Mouse (Mus musculus): ENCODE results near the gene Gm20388. TPM values are rescaled to one million over a fixed set of nuclear protein-coding genes. Genes with fewer than 3 reads are reported as not detected.

Gm20388 gene
- total RNA-seq, 1 experiment, result 27.0 TPM

- H3K27ac ChIP-seq (ENCODE audit: insufficient read depth, low read depth, low read length, poor library complexity, severe bottlenecking), result no peak overlapping the region
- DNase-seq (ENCODE audit: low read depth, low spot score), result no peak
- in situ Hi-C loops (cut with MboI; ENCODE audit: low sequenced_read_pairs in 2 of 2, unreplicated experiment in 2 of 2), result no loop called here
Measured at GRCm38 (mm10) chr8:121398724-121399123, 1488.1 kb downstream of the Gm20388 start.

GRCm38 (mm10) chr8:121399173-121399572, 1488.5 kb downstream of the Gm20388 start:
- Histone ChIP-seq H3K9me3 (ENCODE audit: control insufficient read depth, insufficient read depth, low read depth, low read length) (no peaks in the 10 kb centered on the region), H3K9ac (ENCODE audit: insufficient read depth, low read depth, low read length, poor library complexity, severe bottlenecking) (no peak overlapping the region), H3K27ac (ENCODE audit: insufficient read depth, low read depth, low read length, poor library complexity, severe bottlenecking) (no peak overlapping the region), H3K4me1 (ENCODE audit: control insufficient read depth in 2 of 2, insufficient read depth in 2 of 2, low read length in 2 of 2, poor library complexity in 1 of 2) (no peaks in the 10 kb centered on the region), H3K36me3 (ENCODE audit: control insufficient read depth, insufficient read depth, low read length, poor library complexity, severe bottlenecking) (no peaks in the 10 kb centered on the region), H3K4me3 (ENCODE audit: insufficient read depth in 1 of 2, low read depth in 1 of 2, low read length in 2 of 2, poor library complexity in 1 of 2, severe bottlenecking in 1 of 2) (no peak overlapping the region)
- in situ Hi-C loops (cut with MboI; ENCODE audit: low sequenced_read_pairs in 2 of 2, unreplicated experiment in 2 of 2), result no loop called here
- DNase-seq (ENCODE audit: low read depth, low spot score), result no peak
- TF ChIP-seq CHD2 (IDR thresholded peaks at IDR 0.05; ENCODE audit: low read depth, low read length), result no peak
- TF ChIP-seq MAFK (IDR thresholded peaks at IDR 0.05; ENCODE audit: insufficient read depth, low read depth, low read length), result no peak
- no peak for TF ChIP-seq ZC3H11A (IDR thresholded peaks at IDR 0.05; ENCODE audit: borderline replicate concordance, low read depth, low read length)
- TF ChIP-seq ZNF384 (IDR thresholded peaks at IDR 0.05; ENCODE audit: low read depth, low read length), result no peak
- TF ChIP-seq HCFC1 (IDR thresholded peaks at IDR 0.05; ENCODE audit: borderline replicate concordance, insufficient read depth, low read length), result no peak

More at GRCm38 (mm10) chr8:121398724-121399123, 1488.1 kb downstream of the Gm20388 start:
- no peak for TF ChIP-seq MAFK (IDR thresholded peaks at IDR 0.05; ENCODE audit: insufficient read depth, low read depth, low read length)
- TF ChIP-seq ZNF384 (IDR thresholded peaks at IDR 0.05; ENCODE audit: low read depth, low read length), result no peak
- no peak for TF ChIP-seq ZC3H11A (IDR thresholded peaks at IDR 0.05; ENCODE audit: borderline replicate concordance, low read depth, low read length)
- no peak for TF ChIP-seq HCFC1 (IDR thresholded peaks at IDR 0.05; ENCODE audit: borderline replicate concordance, insufficient read depth, low read length)
- no peak for TF ChIP-seq CHD2 (IDR thresholded peaks at IDR 0.05; ENCODE audit: low read depth, low read length)
- Histone ChIP-seq H3K9me3 (ENCODE audit: control insufficient read depth, insufficient read depth, low read depth, low read length) (no peaks in the 10 kb centered on the region), H3K4me1 (ENCODE audit: control insufficient read depth in 2 of 2, insufficient read depth in 2 of 2, low read length in 2 of 2, poor library complexity in 1 of 2) (no peaks in the 10 kb centered on the region), H3K4me3 (ENCODE audit: insufficient read depth in 1 of 2, low read depth in 1 of 2, low read length in 2 of 2, poor library complexity in 1 of 2, severe bottlenecking in 1 of 2) (no peak overlapping the region), H3K9ac (ENCODE audit: insufficient read depth, low read depth, low read length, poor library complexity, severe bottlenecking) (no peak overlapping the region), H3K36me3 (ENCODE audit: control insufficient read depth, insufficient read depth, low read length, poor library complexity, severe bottlenecking) (no peaks in the 10 kb centered on the region)

- no peak for DNase-seq (ENCODE audit: low read depth, low spot score)
- in situ Hi-C loops (cut with MboI; ENCODE audit: low sequenced_read_pairs in 2 of 2, unreplicated experiment in 2 of 2), result no loop called here
- Histone ChIP-seq H3K4me3 (ENCODE audit: insufficient read depth in 1 of 2, low read depth in 1 of 2, low read length in 2 of 2, poor library complexity in 1 of 2, severe bottlenecking in 1 of 2) (no peak overlapping the region), H3K36me3 (ENCODE audit: control insufficient read depth, insufficient read depth, low read length, poor library complexity, severe bottlenecking) (no peaks in the 10 kb centered on the region), H3K9ac (ENCODE audit: insufficient read depth, low read depth, low read length, poor library complexity, severe bottlenecking) (no peak overlapping the region), H3K27ac (ENCODE audit: insufficient read depth, low read depth, low read length, poor library complexity, severe bottlenecking) (no peak overlapping the region), H3K9me3 (ENCODE audit: control insufficient read depth, insufficient read depth, low read depth, low read length) (no peaks in the 10 kb centered on the region), H3K4me1 (ENCODE audit: control insufficient read depth in 2 of 2, insufficient read depth in 2 of 2, low read length in 2 of 2, poor library complexity in 1 of 2) (no peaks in the 10 kb centered on the region)
- no peak for TF ChIP-seq MAFK (IDR thresholded peaks at IDR 0.05; ENCODE audit: insufficient read depth, low read depth, low read length)
- no peak for TF ChIP-seq HCFC1 (IDR thresholded peaks at IDR 0.05; ENCODE audit: borderline replicate concordance, insufficient read depth, low read length)
Measured at GRCm38 (mm10) chr8:121400581-121400980, 1489.9 kb downstream of the Gm20388 start.

GRCm38 (mm10) chr8:121403821-121404220, 1493.2 kb downstream of the Gm20388 start:
- in situ Hi-C loops (cut with MboI; ENCODE audit: low sequenced_read_pairs in 2 of 2, unreplicated experiment in 2 of 2), result no loop called here
- Histone ChIP-seq H3K9me3 (ENCODE audit: control insufficient read depth, insufficient read depth, low read depth, low read length) (no peaks in the 10 kb centered on the region), H3K27ac (ENCODE audit: insufficient read depth, low read depth, low read length, poor library complexity, severe bottlenecking) (no peak overlapping the region), H3K36me3 (ENCODE audit: control insufficient read depth, insufficient read depth, low read length, poor library complexity, severe bottlenecking) (no peaks in the 10 kb centered on the region), H3K9ac (ENCODE audit: insufficient read depth, low read depth, low read length, poor library complexity, severe bottlenecking) (no peak overlapping the region), H3K4me1 (ENCODE audit: control insufficient read depth in 2 of 2, insufficient read depth in 2 of 2, low read length in 2 of 2, poor library complexity in 1 of 2) (no peaks in the 10 kb centered on the region), H3K4me3 (ENCODE audit: insufficient read depth in 1 of 2, low read depth in 1 of 2, low read length in 2 of 2, poor library complexity in 1 of 2, severe bottlenecking in 1 of 2) (no peak overlapping the region)
- DNase-seq (ENCODE audit: low read depth, low spot score), result no peak
- TF ChIP-seq CHD2 (IDR thresholded peaks at IDR 0.05; ENCODE audit: low read depth, low read length), result no peak

GRCm38 (mm10) chr8:121418081-121418480, 1507.4 kb downstream of the Gm20388 start:
- H3K4me1 ChIP-seq (ENCODE audit: control insufficient read depth in 2 of 2, insufficient read depth in 2 of 2, low read length in 2 of 2, poor library complexity in 1 of 2), result no peaks in the 10 kb centered on the region
- H3K27ac ChIP-seq (ENCODE audit: insufficient read depth, low read depth, low read length, poor library complexity, severe bottlenecking), result no peak overlapping the region
- no peaks in the 10 kb centered on the region for H3K36me3 ChIP-seq (ENCODE audit: control insufficient read depth, insufficient read depth, low read length, poor library complexity, severe bottlenecking)
- no peak for DNase-seq (ENCODE audit: low read depth, low spot score)
- TF ChIP-seq CHD2 (IDR thresholded peaks at IDR 0.05; ENCODE audit: low read depth, low read length), result no peak
- no peak for TF ChIP-seq HCFC1 (IDR thresholded peaks at IDR 0.05; ENCODE audit: borderline replicate concordance, insufficient read depth, low read length)
- TF ChIP-seq ZNF384 (IDR thresholded peaks at IDR 0.05; ENCODE audit: low read depth, low read length), result no peak
- no peak overlapping the region for H3K4me3 ChIP-seq (ENCODE audit: insufficient read depth in 1 of 2, low read depth in 1 of 2, low read length in 2 of 2, poor library complexity in 1 of 2, severe bottlenecking in 1 of 2)
- in situ Hi-C loops (cut with MboI; ENCODE audit: low sequenced_read_pairs in 2 of 2, unreplicated experiment in 2 of 2), result no loop called here
- H3K9ac ChIP-seq (ENCODE audit: insufficient read depth, low read depth, low read length, poor library complexity, severe bottlenecking), result no peak overlapping the region
- H3K9me3 ChIP-seq (ENCODE audit: control insufficient read depth, insufficient read depth, low read depth, low read length), result no peaks in the 10 kb centered on the region
